Mouse (Mus musculus) cerebellum, postnatal 14 days (tissue): Measurements from ENCODE around the gene Cers1.

Experiments used
- DNase-seq, 2 experiments: peaks; one replicate each; pipeline ENCODE4 v3.0.0; 2021; ENCODE audit warnings: mixed read lengths in 2 of 2

Cers1 gene

DNA sequence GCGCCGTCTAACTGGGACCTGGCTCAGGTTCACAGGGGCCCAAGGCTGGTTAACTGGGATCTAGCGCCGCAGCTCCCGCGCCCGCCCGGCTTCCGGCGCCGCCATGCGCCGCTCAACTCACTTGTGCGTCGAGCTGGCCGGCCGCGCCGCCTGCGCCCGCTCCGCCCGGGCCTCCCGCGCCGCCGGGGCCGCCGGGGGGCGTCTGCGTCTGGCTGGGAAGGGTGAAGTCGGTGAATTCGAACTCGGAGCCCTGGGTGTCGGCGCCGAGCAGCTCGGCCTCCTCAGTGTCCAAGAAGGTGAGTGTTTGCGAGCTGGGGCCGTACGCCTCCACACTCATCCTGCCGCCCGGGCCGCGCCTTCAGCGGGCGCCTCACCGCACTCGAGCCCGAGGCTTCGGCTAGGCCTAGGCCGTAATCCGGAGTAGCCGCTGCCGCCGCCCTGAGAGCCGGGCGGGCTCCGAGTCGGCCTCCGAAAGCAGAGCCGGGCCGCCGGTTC is 37.1 kb downstream of the Cers1 start:
- DNase-seq = no peak

DNA sequence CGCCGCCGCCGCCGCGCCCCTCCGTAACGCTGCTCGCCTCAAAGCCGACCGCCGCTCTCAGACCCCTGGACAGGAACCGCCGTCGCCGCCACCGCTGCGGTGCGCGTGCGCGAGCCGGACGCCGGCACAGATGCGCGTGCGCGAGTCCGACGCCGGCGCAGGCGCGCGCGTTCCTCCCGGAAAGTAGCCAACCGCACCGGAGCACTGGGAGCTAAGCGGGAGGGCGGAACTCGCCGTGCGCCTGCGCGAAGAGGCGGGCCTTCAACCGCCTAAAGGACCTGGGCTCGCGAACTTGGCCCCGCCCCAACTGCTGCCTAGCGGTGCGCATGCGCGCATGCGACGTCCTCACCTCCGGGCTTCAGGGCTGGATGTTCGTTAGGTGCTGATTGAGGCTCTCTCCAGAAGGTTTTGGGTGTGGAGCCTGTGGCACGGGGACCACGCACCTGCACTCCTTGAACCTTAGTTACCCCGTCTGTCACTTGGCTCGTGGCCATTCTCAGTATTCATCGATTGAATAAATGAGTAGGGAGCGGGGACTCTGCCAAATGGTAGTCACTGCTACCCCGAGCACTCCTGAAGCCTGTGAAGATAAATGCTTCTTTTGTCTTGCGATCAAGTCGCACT is 37.7 kb downstream of the Cers1 start, which contains the start of gene Upf1:
Upf1 (minus strand) TSS at position 85 of the 624 bp plus-strand sequence.
- peak; percentile 100 for DNase-seq

DNA sequence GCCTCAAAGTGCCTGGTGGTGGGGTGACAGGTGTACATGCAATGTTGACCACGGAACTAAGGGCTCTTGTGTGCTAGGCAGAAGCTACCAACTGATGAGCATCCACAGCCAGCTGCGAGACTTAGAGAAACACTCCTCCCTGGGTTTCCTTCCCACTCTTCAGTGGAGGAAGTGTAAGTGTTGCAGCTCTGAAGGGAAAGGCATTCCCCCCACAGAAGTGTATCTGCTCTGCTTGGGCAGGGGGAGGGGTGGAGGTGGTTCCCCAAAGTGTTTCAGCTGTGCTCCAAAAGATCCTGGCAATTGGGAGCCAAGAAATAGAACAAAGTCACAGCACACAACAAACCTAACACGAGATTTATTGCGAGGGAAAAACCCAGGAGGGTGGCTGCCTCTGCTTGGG is 38.4 kb downstream of the Cers1 start:
- DNase-seq = no peak

DNA sequence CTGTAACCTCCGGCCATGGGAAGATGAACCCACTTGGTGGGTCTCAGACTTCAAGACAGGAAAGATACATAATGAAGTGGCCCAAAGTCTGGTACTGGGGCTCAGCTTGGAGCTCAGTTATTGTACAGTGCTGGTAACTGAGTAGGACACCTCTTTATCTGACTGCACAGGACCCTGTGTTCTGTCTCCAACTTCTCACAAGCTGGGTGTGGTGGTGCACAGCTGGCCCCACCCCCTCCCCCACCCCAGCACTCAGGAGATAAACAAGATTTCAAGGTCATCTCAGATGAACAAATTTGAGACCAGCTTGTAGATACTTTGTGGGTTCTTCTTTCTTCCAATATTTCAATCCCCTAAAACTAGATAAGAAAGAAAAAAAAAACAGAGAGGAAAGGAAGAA is 40.5 kb downstream of the Cers1 start:
- no peak for DNase-seq

- DNase-seq = peak; percentile 37 to 60
Observed at GRCm38 (mm10) chr8:70359411-70359810, 43.8 kb downstream of the Cers1 start.

DNA sequence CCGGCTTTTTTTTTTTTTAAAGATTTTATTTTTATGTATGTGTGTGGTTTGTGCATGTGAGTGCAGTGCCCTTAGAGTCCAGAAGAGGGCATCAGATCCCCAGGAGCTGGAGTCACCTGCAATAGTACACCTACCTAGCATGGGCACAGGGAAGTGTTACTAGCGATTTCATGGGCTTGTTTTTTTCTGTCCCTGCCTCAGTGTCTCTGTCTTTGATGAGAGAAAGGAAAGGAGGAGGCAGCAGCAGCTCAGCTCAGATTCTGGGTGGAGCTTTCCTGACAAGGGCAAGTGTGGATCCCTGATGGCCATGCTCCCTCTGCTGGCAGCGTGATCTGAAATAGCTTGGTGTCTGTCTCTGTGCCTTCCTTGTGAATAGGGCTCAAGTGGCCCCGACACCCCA is 45.2 kb downstream of the Cers1 start:
- peak; percentile 42 to 62 for DNase-seq

- DNase-seq = no peak
Observed at GRCm38 (mm10) chr8:70361484-70362032, 46.0 kb downstream of the Cers1 start.

- DNase-seq = no peak
Observed at GRCm38 (mm10) chr8:70364066-70364465, 48.5 kb downstream of the Cers1 start.

- DNase-seq = no peak
Observed at GRCm38 (mm10) chr8:70366588-70366987, 51.0 kb downstream of the Cers1 start.

GRCm38 (mm10) chr8:70370476-70370875 is 54.9 kb downstream of the Cers1 start:
- DNase-seq = no peak

DNA sequence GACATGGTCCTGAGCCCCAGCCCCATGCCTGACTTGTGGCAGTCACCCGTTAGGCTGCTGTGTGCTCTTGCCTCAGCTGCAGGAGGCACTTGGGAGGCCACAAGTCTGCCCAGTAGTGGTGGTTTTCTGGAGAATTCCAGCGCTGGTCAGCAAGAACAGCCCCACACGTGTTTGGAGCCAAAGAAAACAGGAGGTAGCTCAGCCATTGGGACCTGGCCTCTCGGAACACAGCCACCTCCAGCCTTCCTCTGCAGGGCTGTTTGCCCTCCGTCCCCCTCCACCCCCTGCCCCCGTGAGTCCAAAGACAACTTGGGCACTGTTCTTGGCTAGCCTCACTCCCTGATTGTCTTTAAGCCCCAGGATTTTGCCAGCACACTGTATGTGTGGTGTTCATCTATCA is 56.4 kb downstream of the Cers1 start:
- no peak for DNase-seq

DNA sequence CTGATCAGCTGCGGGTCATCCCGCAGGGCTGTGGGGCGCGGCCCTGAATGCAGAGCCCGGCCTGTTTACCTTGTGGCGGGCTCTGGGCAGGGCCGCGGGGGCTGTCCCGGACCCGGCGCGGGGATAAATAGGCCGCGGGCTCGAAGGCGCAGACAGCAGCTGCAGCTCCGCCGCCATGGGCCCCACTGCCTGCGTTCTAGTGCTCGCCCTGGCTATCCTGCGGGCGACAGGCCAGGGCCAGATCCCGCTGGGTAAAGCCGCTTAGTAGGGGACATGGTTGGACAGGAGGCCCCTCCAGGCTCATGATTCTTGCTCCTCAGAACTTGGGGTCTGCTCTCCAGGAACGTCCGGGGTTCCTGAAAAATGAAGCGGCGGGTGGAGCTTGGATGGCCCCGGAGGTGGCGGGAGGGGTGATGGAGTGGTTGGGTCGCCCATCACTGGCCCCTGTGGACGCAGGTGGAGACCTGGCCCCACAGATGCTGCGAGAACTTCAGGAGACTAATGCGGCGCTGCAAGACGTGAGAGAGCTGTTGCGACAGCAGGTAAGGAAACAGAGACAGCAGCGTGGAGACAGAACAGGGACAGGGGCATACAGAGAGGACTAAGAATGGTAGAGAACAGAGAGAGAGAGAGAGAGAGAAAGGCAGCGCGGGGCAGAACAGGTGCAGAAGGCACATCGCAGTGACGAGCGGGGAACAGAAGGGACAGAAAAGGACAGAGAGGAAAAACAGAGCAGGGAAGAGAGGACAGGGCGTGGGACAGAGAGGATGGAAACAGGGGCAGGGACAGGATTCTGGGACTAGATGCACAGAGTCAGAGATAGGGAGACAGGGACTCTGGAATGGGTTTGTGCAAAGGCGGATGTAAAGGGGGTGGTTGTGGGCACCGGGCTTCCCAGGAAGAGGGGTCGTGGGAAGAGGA is 58.1 kb downstream of the Cers1 start, which contains the start of gene Comp:
Comp (plus strand) TSS at position 162 of the 921 bp plus-strand sequence.
- DNase-seq = peak in 1 of 2 experiments; percentile 22

- peak; percentile 74 to 81 for DNase-seq
Observed at GRCm38 (mm10) chr8:70374318-70374927, 58.8 kb downstream of the Cers1 start.

- peak in 1 of 2 experiments; percentile 13 for DNase-seq
Observed at GRCm38 (mm10) chr8:70375212-70375859, 59.8 kb downstream of the Cers1 start.

GRCm38 (mm10) chr8:70376275-70376741 is 60.7 kb downstream of the Cers1 start:
- peak in 1 of 2 experiments; percentile 12 for DNase-seq

GRCm38 (mm10) chr8:70377049-70377448 is 61.5 kb downstream of the Cers1 start:
- DNase-seq = peak; percentile 33 to 42

DNA sequence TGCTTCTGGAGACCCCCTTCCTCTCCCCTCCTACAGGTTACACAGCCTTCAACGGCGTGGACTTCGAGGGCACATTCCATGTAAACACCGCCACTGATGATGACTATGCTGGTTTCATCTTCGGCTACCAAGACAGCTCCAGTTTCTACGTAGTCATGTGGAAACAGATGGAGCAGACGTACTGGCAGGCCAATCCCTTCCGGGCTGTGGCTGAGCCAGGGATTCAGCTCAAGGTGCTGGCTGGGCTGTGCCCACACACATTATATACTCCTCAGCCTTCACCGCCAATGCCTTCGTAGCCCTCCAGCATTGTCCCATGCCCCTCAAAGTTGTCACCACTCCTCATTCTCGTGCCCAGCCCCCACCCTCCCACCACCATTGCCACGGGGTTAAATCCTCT is 64.5 kb downstream of the Cers1 start:
- DNase-seq = peak; percentile 55
